Mouse (Mus musculus) MEL (cell line): ENCODE results near the gene Srbd1.

Experiments used
- GATA1 ChIP-seq: IDR thresholded peaks from 2 replicates; pipeline ENCODE4 v1.6.1; 2011; ENCODE audit warnings: low read depth, low read length, improper control_type of control experiment
- NELFE ChIP-seq: IDR thresholded peaks from 2 replicates; pipeline ENCODE4 v1.6.1; 2011; ENCODE audit warnings: low read depth, low read length, improper control_type of control experiment
- POLR2A ChIP-seq, 2 experiments: IDR thresholded peaks; 2 replicates each; pipeline ENCODE4 v1.6.1; 2011 to 2012; ENCODE audit warnings: low read length in 2 of 2, mild to moderate bottlenecking in 2 of 2, control low read depth in 1 of 2, improper control_type of control experiment in 1 of 2, low read depth in 1 of 2, moderate library complexity in 1 of 2; ENCODE audit not compliant: control insufficient read depth in 1 of 2, insufficient read depth in 1 of 2, poor library complexity in 1 of 2

DNA sequence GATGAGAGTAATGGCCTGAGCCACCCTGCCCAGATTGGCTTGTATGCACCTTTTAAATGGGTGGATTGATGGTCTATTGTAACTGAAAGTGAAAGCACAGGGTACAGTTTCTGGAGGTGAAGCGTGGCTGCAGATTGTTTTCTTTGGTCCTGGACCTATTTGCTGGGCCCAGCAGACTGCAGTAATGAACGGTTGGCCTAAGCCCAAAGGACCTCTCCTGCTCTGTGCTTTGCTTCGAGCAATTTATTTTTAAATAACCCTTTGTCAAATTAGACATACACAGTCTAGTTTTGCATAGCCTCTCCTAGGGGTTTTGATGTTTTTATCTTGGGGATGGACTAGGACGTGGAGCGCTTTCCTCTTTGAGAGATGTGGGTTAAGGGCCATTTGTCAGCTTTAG is 169.9 kb downstream of the Srbd1 start:
- TF ChIP-seq GATA1 = no peak
- TF ChIP-seq POLR2A (IDR thresholded peaks at IDR 0.05; ENCODE audit: control insufficient read depth in 1 of 2, insufficient read depth in 1 of 2, low read depth in 1 of 2, low read length in 2 of 2, poor library complexity in 1 of 2) = no peak
- no peak for TF ChIP-seq NELFE
